Mouse (Mus musculus): ENCODE measurements at regions not wholly inside any gene's neighbourhood (a gene's known extent, or its start where the extent isn't known, plus 50 kb on each side); places are given as distances from the start of the nearest gene placed in this dataset.
"Not testable (repeated sequence)": the region's sequence is repeated elsewhere in the genome, so short reads cannot be mapped to it uniquely, and the experiment has no call there.

DNA sequence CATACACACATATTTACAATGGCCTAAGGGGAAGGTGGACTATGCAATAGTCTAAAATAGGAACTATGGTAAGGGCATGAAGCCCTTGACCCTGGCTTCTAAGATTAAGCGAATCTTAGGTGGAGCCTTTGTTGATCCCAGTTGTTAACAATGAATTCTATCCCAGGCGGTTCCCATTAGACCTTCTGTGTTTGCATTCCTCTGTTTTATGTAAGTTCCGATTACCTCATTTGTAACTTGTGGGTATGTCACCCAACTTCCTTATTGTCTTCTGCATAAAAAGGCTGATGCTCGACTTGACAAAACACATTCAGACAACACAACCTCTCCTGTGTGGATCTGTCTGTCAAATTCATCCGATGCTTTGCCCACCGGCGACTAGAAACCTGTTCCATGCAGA, 335.6 kb downstream of the Gm11232 start:
- not testable (repeated sequence) for DNase-seq (ENCODE audit: low read depth, low spot score)

GRCm38 (mm10) chr4:71409867-71410266, 347.9 kb downstream of the Gm11232 start:
- DNase-seq (ENCODE audit: low read depth, low spot score): no peak

DNA sequence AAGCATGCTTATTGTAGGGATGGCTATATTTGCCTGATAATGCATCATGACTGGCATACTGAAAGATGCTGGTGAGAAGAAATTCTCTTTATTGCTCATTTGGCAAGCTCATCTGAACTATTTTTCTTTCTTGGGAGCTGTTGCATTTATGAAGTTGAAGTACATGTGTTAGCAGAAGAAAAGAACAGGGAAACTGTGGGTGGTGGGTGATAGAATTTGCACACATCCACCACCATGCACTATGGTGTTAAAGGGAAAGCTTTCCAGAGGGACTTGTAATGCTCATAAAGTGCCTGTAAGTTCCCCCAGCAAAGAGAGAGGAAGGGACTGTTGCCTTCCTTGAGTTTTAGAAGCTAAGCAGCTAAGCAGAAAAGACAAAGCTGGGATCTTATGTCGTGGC, 367.3 kb downstream of the Gm11232 start:
- peak; percentile 56 for DNase-seq (ENCODE audit: low read depth, low spot score)

DNA sequence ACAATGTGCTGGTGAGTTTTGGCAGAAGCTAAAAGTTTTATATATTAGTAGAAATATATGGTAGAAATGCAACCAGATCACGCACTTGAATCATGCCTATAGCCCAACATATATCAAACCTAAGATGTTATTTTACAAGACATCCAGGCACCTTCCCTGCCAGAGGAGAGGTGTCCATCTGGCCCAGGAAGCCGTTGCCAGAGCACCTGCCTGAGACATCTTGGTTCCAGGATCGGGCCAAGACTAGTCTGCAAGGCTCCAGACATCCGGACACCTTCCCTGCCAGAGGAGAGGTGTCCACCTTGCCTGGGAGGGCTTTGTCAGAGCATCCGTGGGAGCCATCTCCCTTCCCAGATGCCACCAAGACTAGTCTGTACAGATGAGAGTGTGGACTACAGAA, 388.5 kb downstream of the Gm11232 start:
- DNase-seq (ENCODE audit: low read depth, low spot score): no peak

- peak; percentile 2 for DNase-seq (ENCODE audit: low read depth, low spot score)
Measured at GRCm38 (mm10) chr4:71363761-71364160, 394.0 kb downstream of the Gm11232 start.

DNA sequence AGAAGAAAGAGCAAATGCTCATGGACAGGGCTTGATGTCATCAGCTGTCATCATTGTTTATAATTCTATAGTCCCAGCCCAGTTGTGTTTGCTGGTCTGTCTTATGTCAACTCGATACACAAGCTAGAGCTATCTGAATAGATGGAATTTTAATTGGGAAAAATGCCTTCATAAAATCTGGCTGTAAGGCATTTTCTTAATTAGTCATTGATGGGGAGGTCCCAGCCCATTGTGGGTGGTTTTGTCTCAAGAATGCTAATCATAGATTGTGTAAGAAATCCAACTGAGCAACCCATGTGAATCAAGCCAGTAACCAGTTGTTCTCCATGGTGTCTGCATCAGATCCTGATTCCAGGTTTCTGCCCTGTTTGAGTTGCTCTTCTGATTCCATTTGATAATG, 400.1 kb downstream of the Gm11232 start:
- no peak for DNase-seq (ENCODE audit: low read depth, low spot score)

- no peak for DNase-seq (ENCODE audit: low read depth, low spot score)
Measured at GRCm38 (mm10) chr4:71356714-71357113, 401.1 kb downstream of the Gm11232 start.

DNA sequence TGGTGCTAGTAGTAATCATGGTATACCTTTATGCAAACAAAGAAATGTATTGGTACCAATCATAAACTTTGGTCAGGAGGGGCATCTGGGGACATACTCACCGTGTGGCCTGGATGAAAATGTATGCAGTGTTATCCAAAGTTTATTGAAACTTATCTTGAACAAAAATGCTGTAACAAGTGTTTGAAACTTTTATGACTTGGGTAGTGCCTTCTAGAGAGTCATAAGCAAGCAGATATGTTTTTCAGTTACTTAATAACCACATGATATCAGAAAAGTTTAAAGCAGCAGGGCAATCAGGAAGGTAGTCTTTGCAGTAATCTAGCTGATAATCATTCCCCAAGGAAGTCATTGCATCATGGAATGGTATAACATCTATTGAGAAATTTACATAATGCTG, 401.5 kb downstream of the Gm11232 start:
- no peak for DNase-seq (ENCODE audit: low read depth, low spot score)

- peak; percentile 6 for DNase-seq (ENCODE audit: low read depth, low spot score)
Measured at GRCm38 (mm10) chr4:71351880-71352279, 405.9 kb downstream of the Gm11232 start.

DNA sequence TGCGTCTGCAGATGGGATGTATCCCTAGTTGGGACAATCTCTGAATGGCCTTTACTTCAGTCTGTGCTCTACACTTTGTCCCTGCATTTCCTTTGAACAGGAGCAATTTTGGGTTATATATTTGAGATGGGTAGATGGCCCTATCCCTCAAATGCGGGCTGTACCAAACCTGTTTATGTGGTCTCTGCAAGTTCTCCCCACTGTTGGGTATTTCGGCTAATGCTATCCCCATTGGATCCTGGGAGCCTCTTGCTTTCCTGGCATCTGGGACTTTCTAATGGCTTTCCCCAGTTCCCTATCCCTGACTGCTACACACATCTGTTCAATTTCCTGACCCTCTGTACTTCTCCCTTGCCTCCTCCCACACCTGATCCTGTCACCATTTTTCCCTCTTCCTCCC, 414.7 kb downstream of the Gm11232 start:
- no peak for DNase-seq (ENCODE audit: low read depth, low spot score)

DNA sequence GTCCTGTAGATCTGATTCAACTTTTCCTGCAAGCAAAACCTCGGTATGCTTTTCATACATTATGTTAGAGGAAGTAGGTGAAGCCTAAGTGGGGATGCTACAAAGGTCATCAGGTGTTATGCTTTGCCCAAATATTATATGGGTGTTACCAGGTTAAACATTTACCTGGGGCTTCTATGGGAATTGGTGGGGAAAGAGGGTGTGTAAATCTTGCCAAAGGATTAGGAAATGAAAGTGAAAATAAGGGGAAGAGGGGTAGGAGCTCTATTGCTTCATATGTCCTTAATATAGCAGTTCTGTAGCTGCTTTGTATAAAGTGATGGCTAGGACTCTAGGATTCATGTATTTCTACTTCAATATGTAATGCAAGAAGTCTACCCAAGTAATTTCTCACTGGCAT, 419.2 kb downstream of the Gm11232 start:
- DNase-seq (ENCODE audit: low read depth, low spot score): no peak

DNA sequence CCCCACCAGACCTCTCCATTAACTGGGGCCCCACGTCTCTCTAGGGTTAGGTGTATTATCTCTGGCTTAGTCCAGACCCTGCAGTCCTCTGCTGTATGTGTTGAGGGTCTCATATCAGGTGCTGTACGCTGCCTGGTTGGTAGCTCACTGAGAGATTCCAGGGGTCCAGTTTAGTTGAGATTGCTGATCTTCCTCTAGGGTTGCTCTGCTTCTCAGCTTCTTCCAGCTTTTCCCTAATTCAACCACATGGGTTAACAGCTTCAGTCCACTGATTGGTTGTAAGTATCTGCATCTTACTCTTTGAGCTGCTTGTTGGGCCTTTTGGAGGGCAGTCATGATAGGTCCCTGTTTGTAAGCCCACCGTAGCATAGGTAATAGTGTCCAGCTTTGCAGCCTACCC, 425.1 kb downstream of the Gm11232 start:
- no peak for DNase-seq (ENCODE audit: low read depth, low spot score)

DNA sequence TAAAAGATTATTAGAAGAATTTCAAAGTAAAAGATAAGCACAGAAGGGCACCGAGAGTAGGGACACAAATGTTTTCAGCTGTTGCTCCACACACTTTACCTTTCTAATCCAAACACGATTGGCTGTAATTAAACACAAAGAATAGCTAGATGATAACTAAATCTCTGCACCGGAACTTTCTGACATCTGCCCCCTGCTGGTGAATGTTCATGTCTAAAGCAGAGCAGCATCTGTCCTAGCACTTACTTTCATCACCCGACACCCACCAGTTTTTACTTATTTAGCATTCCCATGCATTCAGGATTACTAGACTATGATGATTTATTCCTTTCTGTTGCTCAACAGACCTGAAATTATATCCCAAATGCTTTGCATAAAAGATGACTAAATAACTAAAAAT, 425.7 kb downstream of the Gm11232 start:
- DNase-seq (ENCODE audit: low read depth, low spot score): peak; percentile 58

GRCm38 (mm10) chr4:71316605-71317004, 441.2 kb downstream of the Gm11232 start:
- no peak for DNase-seq (ENCODE audit: low read depth, low spot score)

GRCm38 (mm10) chr4:71307176-71307612, 450.6 kb downstream of the Gm11232 start:
- DNase-seq (ENCODE audit: low read depth, low spot score): peak; percentile 8

DNA sequence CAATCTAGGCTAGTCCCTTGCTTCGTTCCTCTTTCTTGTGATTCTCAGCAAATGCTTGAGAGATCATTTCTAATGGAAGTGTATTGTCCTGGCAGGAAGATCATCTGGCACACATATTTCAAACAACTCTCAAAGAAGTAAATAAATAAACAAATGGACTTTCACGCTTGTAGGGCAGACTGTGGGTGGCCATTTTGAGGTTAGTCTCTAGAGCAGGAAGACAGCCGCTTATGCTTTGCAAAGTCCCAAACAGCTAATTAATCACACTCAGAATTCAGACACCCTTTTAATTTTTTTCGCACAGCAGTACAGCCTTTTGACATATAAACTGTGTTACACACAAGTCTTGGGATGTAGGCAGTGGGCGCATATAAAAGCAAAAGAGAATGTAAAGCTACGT, 451.1 kb downstream of the Gm11232 start:
- no peak for DNase-seq (ENCODE audit: low read depth, low spot score)

GRCm38 (mm10) chr4:71295716-71296115, 462.0 kb downstream of the Gm11232 start:
- not testable (repeated sequence) for DNase-seq (ENCODE audit: low read depth, low spot score)

- DNase-seq (ENCODE audit: low read depth, low spot score): peak; percentile 11
Measured at GRCm38 (mm10) chr4:71291741-71292149, 466.0 kb downstream of the Gm11232 start.

DNA sequence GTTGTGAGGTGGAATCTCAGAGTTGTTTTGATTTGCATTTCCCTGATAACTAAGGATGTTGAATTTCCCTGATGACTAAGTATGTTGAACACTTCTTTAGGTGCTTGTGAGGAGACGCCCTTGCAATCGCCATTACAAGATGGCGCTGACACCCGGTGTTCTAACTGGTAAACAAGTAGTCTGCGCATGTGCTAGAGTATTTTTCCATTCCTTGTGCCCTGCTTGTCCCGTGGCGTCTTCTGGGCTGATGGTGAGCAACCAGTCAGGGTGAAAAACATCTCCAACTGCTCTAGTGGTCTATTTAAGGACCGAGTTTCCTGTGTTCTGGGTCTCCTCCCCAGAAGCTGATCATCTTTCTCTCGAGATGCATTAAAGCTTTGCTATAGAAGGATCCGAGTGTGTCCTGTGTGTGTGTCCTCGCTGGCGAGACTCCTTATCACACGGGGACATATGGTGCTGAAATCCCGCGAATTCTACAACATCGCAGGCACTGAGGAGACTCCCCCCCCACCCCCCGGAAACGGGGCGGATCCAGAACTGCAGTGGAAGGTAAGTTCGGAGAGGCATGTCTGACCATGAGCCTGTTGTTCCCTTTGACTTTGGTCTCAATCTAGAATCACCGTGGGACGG, 466.5 kb downstream of the Gm11232 start:
- DNase-seq (ENCODE audit: low read depth, low spot score): not testable (repeated sequence)

DNA sequence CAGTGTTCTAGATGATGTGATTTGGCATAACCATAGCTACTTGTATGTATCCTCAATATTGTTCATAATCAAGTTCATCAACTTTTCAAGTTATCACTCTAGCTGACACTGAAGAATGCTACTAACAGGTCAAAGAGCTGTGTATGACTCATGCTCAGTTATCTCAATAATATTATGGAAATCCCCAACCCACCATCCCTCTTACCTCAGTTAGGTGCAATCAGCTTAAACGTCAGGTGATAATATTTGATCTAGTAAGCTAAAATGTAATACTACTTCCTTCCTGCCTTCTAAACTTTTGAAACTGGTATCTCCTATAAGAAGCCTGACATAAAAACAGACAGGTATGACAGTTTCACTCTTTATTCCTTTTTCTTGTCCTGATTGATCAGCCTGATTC, 474.6 kb downstream of the Gm11232 start:
- no peak for DNase-seq (ENCODE audit: low read depth, low spot score)

GRCm38 (mm10) chr4:71279710-71280109, 478.1 kb downstream of the Gm11232 start:
- DNase-seq (ENCODE audit: low read depth, low spot score): no peak

GRCm38 (mm10) chr4:71259897-71260296, 497.9 kb downstream of the Gm11232 start:
- peak; percentile 15 for DNase-seq (ENCODE audit: low read depth, low spot score)

DNA sequence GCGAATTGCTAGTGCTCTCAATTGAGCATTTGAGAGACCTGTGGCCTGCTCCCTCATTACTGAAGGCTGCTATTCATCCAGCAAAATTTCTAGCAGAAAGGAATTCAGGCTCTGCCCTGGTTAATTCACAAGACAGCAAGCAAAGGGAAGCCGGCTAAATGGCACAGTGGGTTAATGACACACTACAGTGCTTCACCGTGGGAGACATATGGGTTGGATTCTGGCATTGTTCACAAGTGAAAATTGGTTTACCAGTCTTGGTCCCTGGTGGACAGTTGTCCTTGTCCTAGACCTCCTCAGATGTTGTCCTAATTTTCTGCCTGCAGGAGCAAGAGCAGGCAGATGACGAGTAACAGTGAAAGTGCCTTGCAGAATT, 527.3 kb downstream of the Gm11232 start:
- peak; percentile 24 for DNase-seq (ENCODE audit: low read depth, low spot score)

All from brain, adult 2 months (tissue).